Mouse (Mus musculus): Measurements from ENCODE around the gene Csnk2a1. TPM values are rescaled to one million over a fixed set of nuclear protein-coding genes. Genes with fewer than 3 reads are reported as not detected.

Gene Csnk2a1
- 10 to 100 TPM; 33.2 to 35.6 TPM for polyA plus RNA-seq (2017; shearing (Covaris generic))

DNA sequence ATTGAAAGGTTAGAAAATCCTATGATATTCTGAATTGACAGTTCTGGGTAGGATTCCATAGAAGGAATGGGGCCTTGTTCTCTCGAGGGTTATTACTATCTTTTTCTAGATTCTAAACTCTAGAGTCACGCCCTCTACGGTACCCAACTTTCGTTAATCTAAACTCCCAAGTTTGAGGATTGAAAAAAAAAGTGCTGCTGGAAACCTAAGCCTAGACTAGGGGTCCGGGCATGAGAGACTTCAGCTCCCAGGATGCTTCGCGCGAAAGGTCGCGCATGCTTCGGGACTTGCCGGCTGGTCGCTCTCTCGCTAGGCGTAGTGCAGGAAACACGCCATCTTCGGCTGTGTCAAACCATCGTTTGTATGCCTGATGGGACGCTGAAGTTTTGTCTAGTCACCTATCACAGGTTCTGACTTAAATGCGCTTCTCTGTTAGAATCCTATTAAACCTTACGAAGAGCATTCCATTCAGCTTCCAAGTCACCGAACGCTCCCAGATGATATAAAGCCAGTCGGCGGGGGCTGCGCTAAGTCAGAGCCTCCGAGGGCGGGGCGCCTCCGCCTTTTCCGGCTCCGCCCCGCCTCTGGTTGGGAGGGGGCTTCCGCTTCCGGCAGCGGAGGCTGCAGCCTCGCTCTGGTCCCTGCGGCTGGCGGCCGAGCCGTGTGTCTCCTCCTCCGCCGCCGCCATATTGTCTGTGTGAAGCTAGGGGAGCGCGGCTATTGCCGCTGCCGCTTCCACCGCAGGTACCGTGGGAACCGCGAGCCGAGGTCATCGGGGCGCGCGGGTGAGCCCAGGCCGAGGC is at the start of gene Csnk2a1:
TSS of gene Csnk2a1 (plus strand) at position 592 of the 803 bp plus-strand sequence.

DNA sequence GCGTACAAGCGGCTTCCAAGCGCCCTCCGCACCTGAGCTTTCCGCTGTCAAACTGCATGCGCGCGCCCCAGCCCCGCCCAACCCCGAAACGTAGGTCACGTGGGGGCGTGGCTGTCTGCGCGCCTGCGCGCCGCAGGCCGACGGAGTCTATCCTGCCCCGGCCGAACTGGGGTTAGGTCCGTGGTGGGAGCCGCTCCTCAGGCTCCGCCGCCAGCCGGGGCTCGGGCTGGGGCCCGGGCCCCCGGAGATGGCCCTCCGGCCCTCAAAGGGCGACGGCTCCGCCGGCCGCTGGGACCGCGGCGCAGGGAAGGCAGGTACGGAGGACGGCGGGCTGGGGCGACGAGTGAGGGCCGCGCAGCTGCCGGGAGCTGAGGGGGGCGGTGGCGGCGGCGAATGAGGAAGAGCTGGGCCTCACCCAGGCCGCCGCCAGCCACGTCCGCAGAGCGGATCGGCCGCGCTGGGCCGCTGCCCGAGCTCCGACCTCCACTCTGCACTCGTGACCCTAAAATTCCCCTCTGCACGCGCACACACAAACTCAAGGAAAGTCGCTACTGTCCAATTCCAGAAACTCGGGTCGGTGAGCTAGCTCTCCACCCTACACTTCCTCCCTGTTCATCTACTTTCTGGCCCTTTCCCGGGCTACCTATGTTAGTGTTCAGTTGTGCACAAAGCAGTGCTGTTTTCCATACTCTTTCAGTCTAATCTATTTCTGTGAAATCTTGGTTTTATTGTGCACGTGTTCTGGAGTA is 67.3 kb downstream of the Csnk2a1 start, which contains the start of gene Tbc1d20:
TSS of gene Tbc1d20 (plus strand) at position 102 of the 749 bp plus-strand sequence.

Other genes with a start within 250 kb of the Csnk2a1 start
- 10 to 100 TPM; 17.5 to 30.8 TPM for gene Fam110a, start 246.6 kb upstream of the Csnk2a1 start, polyA plus RNA-seq (2017; shearing (Covaris generic))
- 10 to 100 TPM; 12.6 to 22.2 TPM for gene Slc52a3, start 230.3 kb upstream of the Csnk2a1 start, polyA plus RNA-seq (2017; shearing (Covaris generic))
- not detected for gene Scrt2, start 145.3 kb upstream of the Csnk2a1 start, polyA plus RNA-seq (2017; shearing (Covaris generic))
- gene Srxn1, start 121.3 kb upstream of the Csnk2a1 start, polyA plus RNA-seq (2017; shearing (Covaris generic)): 1 to 10 TPM; 4.2 to 5.5 TPM
- not detected for gene Tcf15, start 83.3 kb upstream of the Csnk2a1 start, polyA plus RNA-seq (2017; shearing (Covaris generic))
- 10 to 100 TPM; 57.5 to 70.2 TPM for gene Tbc1d20, start 67.0 kb downstream of the Csnk2a1 start, polyA plus RNA-seq (2017; shearing (Covaris generic))
- 100 to 1,000 TPM; 268 to 303 TPM for gene Rbck1, start 105.8 kb downstream of the Csnk2a1 start, polyA plus RNA-seq (2017; shearing (Covaris generic))
- gene Trib3, start 117.2 kb downstream of the Csnk2a1 start, polyA plus RNA-seq (2017; shearing (Covaris generic)): 1 to 10 TPM; 2.4 to 2.8 TPM
- gene Nrsn2, start 149.8 kb downstream of the Csnk2a1 start, polyA plus RNA-seq (2017; shearing (Covaris generic)): 1 to 10 TPM in 1 of 2 experiments, not detected in 1; 1.7 TPM
- gene Sox12, start 171.2 kb downstream of the Csnk2a1 start, polyA plus RNA-seq (2017; shearing (Covaris generic)): 1 to 10 TPM in 1 of 2 experiments, under 1 TPM in 1; 0.96 to 1.0 TPM
- 1 to 10 TPM; 3.2 to 5.2 TPM for gene Zcchc3, start 188.2 kb downstream of the Csnk2a1 start, polyA plus RNA-seq (2017; shearing (Covaris generic))
- under 1 TPM in 1 of 2 experiments, not detected in 1; 0.32 TPM for gene 6820408C15Rik, start 188.7 kb downstream of the Csnk2a1 start, polyA plus RNA-seq (2017; shearing (Covaris generic))
- not detected for gene Defb23, start 237.8 kb downstream of the Csnk2a1 start, polyA plus RNA-seq (2017; shearing (Covaris generic))